Mouse (Mus musculus) ES-E14 (cell line): ENCODE measurements around the gene Slc41a3.

Experiments
- CHD2 ChIP-seq: IDR thresholded peaks from 2 replicates; pipeline ENCODE4 v1.6.1; 2014; ENCODE audit warnings: mild to moderate bottlenecking, low read depth, low read length, inconsistent platforms
- ZC3H11A ChIP-seq: IDR thresholded peaks from 2 replicates; pipeline ENCODE4 v1.6.1; 2012; ENCODE audit warnings: low read depth, mild to moderate bottlenecking, inconsistent platforms, low read length, borderline replicate concordance

GRCm38 (mm10) chr6:90602304-90602703 lies 2.2 kb upstream of the Slc41a3 start:
- no peak for TF ChIP-seq CHD2
- TF ChIP-seq ZC3H11A: no peak
